Mouse (Mus musculus) liver, adult 2 months (tissue): ENCODE results near the gene Olfr1404.
"Not testable (repeated sequence)": the region's sequence is repeated elsewhere in the genome, so short reads cannot be mapped to it uniquely, and the experiment has no call there.

Experiments
- CTCF ChIP-seq: fragments of 200-500 bp; IDR thresholded peaks from 2 replicates; pipeline ENCODE4 v1.5.1; 2011; ENCODE audit warnings: low read depth, low read length, control low read depth
- POLR2A ChIP-seq: fragments of 200-500 bp; IDR thresholded peaks from 2 replicates; pipeline ENCODE4 v1.6.1; 2011; ENCODE audit warnings: low read length, control low read depth; ENCODE audit not compliant: insufficient read depth; ENCODE audit errors: extremely low read depth

DNA sequence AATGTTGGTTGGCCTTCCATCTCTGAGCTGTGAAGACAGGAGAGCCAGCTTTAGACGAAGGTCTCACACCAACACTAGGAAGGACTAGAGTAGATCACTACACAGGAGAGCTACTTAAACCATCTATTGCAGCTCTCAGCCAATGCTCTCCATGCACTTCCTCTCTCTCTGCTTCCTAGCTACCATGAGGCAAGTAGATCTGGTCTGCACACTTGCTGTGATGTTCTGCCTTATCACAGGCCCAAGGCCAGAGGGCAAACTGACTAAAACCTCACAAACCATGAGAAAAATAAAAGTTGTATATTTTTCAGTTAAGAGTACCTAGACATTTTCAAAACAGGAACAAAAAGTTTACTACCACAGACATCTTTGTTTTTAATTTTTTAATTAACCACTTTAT is 24.8 kb downstream of the Olfr1404 start:
- not testable (repeated sequence) for TF ChIP-seq POLR2A, CTCF
